Mouse (Mus musculus) forebrain, embryonic 13.5 days (tissue): ENCODE data around the gene Tom1l2. TPM values are rescaled to one million over a fixed set of nuclear protein-coding genes. Genes with fewer than 3 reads are reported as not detected.

Experiments
- ATAC-seq: fragments of 200-750 bp; cut with Nextera tagmentation; 2 replicates; pipeline ENCODE4 v1.8.0; 2017
- H3K27ac ChIP-seq: fragments of 300-500 bp; sonication (generic); 2 replicates; pipeline ENCODE4 v1.5.1; 2015; ENCODE audit warnings: inconsistent platforms, mild to moderate bottlenecking, moderate library complexity
- H3K27me3 ChIP-seq: fragments of 300-500 bp; sonication (generic); 2 replicates; pipeline ENCODE4 v1.6.1; 2015; ENCODE audit warnings: mild to moderate bottlenecking, inconsistent platforms
- H3K36me3 ChIP-seq: fragments of 300-500 bp; sonication (generic); 2 replicates; pipeline ENCODE4 v1.6.1; 2015; ENCODE audit warnings: mild to moderate bottlenecking, inconsistent platforms; ENCODE audit not compliant: poor library complexity, severe bottlenecking
- H3K4me1 ChIP-seq: fragments of 300-500 bp; sonication (generic); 2 replicates; pipeline ENCODE4 v1.6.1; 2015; ENCODE audit warnings: inconsistent platforms
- H3K4me2 ChIP-seq: fragments of 300-500 bp; sonication (generic); 2 replicates; pipeline ENCODE4 v1.6.1; 2015; ENCODE audit warnings: inconsistent platforms, mild to moderate bottlenecking, moderate library complexity
- H3K4me3 ChIP-seq: fragments of 300-500 bp; sonication (generic); 2 replicates; pipeline ENCODE4 v1.5.1; 2015; ENCODE audit warnings: mild to moderate bottlenecking, inconsistent platforms
- H3K9ac ChIP-seq: fragments of 300-500 bp; sonication (generic); 2 replicates; pipeline ENCODE4 v1.6.1; 2015; ENCODE audit warnings: mild to moderate bottlenecking, inconsistent platforms
- H3K9me3 ChIP-seq: fragments of 300-500 bp; sonication (generic); replicated peaks from 2 replicates; pipeline ENCODE4 v1.6.1; 2016; ENCODE audit warnings: inconsistent platforms
- WGBS: fragments of 180-500 bp; shearing (Covaris S2); methylation state at CpG from one replicate; pipeline ENCODE4 v1.1.7; 2015; 5-methylcytosine and 5-hydroxymethylcytosine counted together
- polyA plus RNA-seq: library from polyadenylated mRNA; unstranded; fragments of >200 nt; fragmentation: Nextera tagmentation; extraction: Ambion mirVana; gene quantifications from 2 replicates; pipeline ENCODE4 v1.2.1, GENCODE M21; 2015

Gene Tom1l2
- 29.7 and 35.3 TPM in 2 replicates for polyA plus RNA-seq

DNA sequence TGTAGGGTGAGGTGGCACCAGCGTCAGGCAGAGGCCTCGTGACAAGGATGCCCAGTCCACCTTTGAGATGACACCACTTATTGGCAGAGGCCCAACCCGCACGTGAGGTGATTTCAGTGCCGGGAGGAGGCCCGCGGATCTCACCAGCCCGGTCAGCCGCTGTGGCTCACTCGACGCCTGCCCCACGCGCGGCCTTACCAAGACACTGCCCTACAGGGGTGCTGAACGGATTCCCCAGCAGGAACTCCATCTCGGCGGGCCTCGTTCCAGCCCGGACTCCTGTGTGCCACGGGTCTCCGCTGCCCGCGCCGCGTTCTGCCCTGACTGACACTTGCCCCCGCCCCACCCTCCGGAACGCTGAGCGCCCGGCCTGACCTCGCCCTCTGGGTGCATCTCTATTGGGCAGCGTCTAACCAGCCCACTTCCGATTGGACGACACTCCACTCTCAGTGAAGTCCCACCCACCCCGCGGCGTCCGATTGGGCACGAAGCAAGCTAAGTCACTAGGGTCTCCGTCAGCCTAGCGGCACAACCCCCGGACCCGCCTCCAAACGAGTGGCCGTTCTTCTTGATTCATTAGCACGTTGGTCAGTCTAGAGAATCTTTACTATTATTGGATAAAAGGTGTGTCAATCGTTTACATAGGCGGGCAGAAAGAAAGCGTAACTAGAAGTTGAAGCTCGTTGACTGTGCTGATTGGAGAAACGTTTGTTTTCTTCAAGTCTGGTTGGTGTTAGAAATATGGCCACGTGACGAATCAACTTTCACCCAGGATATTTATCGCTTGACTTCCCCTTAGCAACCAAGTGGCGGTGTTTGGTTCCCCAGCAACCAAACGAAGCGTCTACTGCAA lies at the start of gene Tom1l2, which contains the start of gene Drc3:
Gene Tom1l2, minus strand, starts transcription at position 347 of the 853 bp plus-strand sequence.
Gene Drc3, plus strand, starts transcription at position 771 of the 853 bp plus-strand sequence.
- H3K9me3 ChIP-seq = no peaks in the 10 kb centered on the region

DNA sequence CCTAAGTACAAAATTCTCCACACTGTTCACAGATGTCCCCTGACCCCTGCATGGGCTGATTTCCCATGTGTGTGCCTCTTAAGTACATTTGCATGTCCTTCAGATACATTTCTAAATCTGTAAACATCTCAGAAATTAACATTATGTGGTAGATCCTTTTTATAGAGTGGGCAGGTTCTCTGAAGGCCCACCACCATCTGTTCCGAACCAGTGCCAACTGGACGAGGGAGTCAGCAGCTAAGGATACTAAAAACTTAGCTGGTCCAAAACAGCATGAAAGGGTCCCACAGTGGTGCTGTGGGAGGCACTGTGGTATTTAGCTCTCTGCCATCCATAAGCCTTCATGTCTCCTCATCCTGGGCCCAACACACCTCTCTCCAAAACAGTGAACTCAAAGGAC lies 44.5 kb upstream of the Tom1l2 start:
- Histone ChIP-seq H3K27ac (no peak overlapping the region), H3K27me3 (no peaks in the 10 kb centered on the region), H3K9ac (no peak overlapping the region), H3K4me3 (no peak overlapping the region), H3K36me3 (peaks cover 29% of the 10 kb centered on the region), H3K4me1 (peaks cover 7% of the 10 kb centered on the region), H3K9me3 (no peaks in the 10 kb centered on the region), H3K4me2 (no peak overlapping the region)
- ATAC-seq = no peak
- 90% methylated on average over 2 of the region's 2 CpGs for WGBS

More for the DNA sequence above, at the start of gene Tom1l2, which contains the start of gene Drc3:
- H3K27ac ChIP-seq = no peak within 1 kb of the TSS
- under 1% methylated on average over 57 of the region's 57 CpGs for WGBS
- peak within 1 kb of the TSS; percentile 86 for H3K9ac ChIP-seq
- H3K36me3 ChIP-seq = no peaks in the 10 kb centered on the region
- H3K27me3 ChIP-seq = no peaks in the 10 kb centered on the region
- H3K4me2 ChIP-seq = peak within 1 kb of the TSS; percentile 88
- H3K4me3 ChIP-seq = peak within 1 kb of the TSS; percentile 79
- ATAC-seq = peak; percentile 100
- H3K4me1 ChIP-seq = peaks cover 22% of the 10 kb centered on the region

DNA sequence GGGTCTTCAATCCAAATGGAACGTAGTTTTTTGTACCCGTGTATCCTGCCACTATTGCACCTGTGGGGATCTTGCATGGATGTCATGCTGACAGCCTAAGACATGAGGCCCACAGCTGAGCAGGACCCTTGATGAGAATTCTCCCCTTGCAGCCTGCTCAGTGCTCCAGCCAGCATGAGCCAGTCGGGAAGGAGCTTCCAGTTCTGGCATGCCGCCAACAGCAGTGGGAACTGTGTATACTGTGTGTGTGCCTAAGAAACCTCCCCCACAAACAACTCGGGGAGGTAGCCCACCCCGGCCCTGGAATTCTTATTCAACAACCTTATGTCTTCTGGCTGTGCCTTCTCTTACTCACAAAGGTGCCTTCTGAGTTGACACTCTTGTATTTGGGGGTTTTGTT lies 43.8 kb upstream of the Tom1l2 start:
- Histone ChIP-seq H3K36me3 (peaks cover 23% of the 10 kb centered on the region), H3K4me2 (no peak overlapping the region), H3K4me1 (peaks cover 7% of the 10 kb centered on the region), H3K27me3 (no peaks in the 10 kb centered on the region), H3K4me3 (no peak overlapping the region), H3K27ac (no peak overlapping the region), H3K9me3 (no peaks in the 10 kb centered on the region), H3K9ac (no peak overlapping the region)
- 53% methylated on average over 6 of the region's 6 CpGs for WGBS
- ATAC-seq = peak; percentile 78

GRCm38 (mm10) chr11:60391346-60391745 lies 38.6 kb upstream of the Tom1l2 start:
- Histone ChIP-seq H3K4me2 (no peak overlapping the region), H3K27me3 (no peaks in the 10 kb centered on the region), H3K4me1 (peaks cover under 1% of the 10 kb centered on the region), H3K27ac (no peak overlapping the region), H3K36me3 (no peaks in the 10 kb centered on the region), H3K9me3 (no peaks in the 10 kb centered on the region), H3K4me3 (no peak overlapping the region), H3K9ac (no peak overlapping the region)
- 89% methylated on average over 6 of the region's 6 CpGs for WGBS
- ATAC-seq = no peak

DNA sequence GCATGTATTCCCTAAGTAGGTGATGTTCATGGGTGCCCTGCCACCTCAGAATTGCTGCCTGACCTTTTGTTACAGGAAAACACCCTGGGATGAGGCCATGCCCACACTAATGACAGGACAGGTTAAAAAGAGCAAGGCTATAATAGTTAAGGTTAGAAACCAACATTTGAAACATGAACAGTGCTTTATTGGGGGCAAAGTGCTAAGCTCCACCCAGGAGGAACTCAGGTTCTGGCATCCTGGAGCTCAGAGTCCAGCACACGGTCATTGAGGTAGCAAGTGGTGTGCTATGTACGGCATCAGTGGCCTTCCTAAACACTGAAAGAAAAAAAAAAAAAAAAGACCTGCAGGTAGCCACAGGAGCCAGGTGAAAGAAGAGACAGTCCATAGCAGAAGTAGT lies 35.2 kb upstream of the Tom1l2 start:
- peaks cover 17% of the 10 kb centered on the region for H3K4me1 ChIP-seq
- no peak overlapping the region for H3K27ac ChIP-seq
- H3K4me2 ChIP-seq = no peak overlapping the region
- no peaks in the 10 kb centered on the region for H3K27me3 ChIP-seq
- 100% methylated on average over 2 of the region's 2 CpGs for WGBS
- H3K9me3 ChIP-seq = no peaks in the 10 kb centered on the region
- H3K4me3 ChIP-seq = no peak overlapping the region
- no peak overlapping the region for H3K9ac ChIP-seq
- no peaks in the 10 kb centered on the region for H3K36me3 ChIP-seq
- ATAC-seq = no peak

- WGBS = 82% methylated on average over 5 of the region's 5 CpGs
- Histone ChIP-seq H3K27ac (peak overlapping the region; percentile 74), H3K9ac (no peak overlapping the region)
These were observed 33.2 kb upstream of the Tom1l2 start for GRCm38 (mm10) chr11:60385946-60386345.

DNA sequence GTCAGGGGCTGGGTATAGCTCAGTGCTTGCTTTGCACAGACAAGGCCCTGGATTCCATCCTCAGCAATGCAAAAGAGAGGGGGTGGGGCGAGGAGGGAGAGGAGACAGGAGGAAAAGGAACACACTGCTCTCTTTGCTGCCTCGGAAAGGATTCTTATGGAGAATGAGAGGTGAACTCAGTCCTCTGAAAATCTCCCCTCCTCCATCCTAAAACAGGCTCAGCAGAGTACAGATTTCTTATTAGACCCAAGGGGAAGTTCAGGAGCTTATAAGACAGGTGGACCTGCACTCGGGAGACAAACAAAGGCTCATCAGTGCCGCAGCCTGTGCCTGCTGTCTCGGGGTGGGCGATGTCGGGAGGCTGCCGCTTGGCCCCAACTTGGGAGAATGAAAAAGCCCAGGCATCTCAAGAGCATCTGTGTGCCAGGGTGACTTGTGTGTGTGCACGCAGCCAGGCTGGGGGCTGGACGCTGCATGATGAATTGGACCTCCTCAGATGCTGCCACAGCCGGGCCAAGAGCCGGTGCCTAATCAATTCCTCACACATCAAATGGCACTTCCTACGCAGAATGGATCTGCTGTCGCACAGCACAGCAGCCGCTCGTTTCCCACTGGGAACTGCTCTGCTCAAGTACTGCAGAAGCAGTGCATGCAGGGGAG lies 32.2 kb upstream of the Tom1l2 start:
- peak; percentile 80 for ATAC-seq
- WGBS = 3% methylated on average over 16 of the region's 16 CpGs
- peak overlapping the region; percentile 60 for H3K9ac ChIP-seq
- H3K36me3 ChIP-seq = no peaks in the 10 kb centered on the region
- peak overlapping the region; percentile 19 for H3K4me3 ChIP-seq
- H3K9me3 ChIP-seq = no peaks in the 10 kb centered on the region
- H3K4me2 ChIP-seq = peak overlapping the region; percentile 51
- no peaks in the 10 kb centered on the region for H3K27me3 ChIP-seq
- peaks cover 17% of the 10 kb centered on the region for H3K4me1 ChIP-seq
- peak overlapping the region; percentile 74 for H3K27ac ChIP-seq

More at GRCm38 (mm10) chr11:60385946-60386345, 33.2 kb upstream of the Tom1l2 start:
- Histone ChIP-seq H3K4me3 (no peak overlapping the region), H3K36me3 (no peaks in the 10 kb centered on the region), H3K4me1 (peaks cover 17% of the 10 kb centered on the region), H3K9me3 (no peaks in the 10 kb centered on the region), H3K27me3 (no peaks in the 10 kb centered on the region), H3K4me2 (no peak overlapping the region)
- ATAC-seq = no peak

GRCm38 (mm10) chr11:60383518-60383917 lies 30.8 kb upstream of the Tom1l2 start:
- ATAC-seq = no peak
- Histone ChIP-seq H3K36me3 (no peaks in the 10 kb centered on the region), H3K9me3 (no peaks in the 10 kb centered on the region), H3K4me3 (no peak overlapping the region), H3K4me2 (no peak overlapping the region), H3K27me3 (no peaks in the 10 kb centered on the region), H3K4me1 (peaks cover 17% of the 10 kb centered on the region), H3K27ac (no peak overlapping the region), H3K9ac (no peak overlapping the region)
- WGBS = 90% methylated on average over 6 of the region's 6 CpGs

DNA sequence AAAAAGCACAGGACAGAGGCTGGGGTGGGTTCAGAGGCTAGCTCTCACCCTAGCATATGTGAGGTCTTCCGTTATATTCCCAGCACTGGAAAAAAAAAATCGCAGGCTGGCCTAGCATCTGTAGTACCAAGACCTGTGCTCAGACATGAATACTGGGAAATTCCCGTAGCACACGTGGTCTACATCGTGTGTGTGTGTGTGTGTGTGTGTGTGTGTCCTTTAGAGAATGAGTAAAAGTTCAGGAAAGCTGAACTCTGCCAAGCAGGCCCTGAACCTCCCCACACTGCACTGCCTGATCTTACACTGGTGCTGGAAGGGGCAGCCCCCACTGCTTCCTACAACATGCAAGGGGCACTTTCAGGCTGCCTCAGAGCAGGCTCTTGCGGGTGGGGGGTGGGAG lies 21.8 kb upstream of the Tom1l2 start:
- Histone ChIP-seq H3K27me3 (no peaks in the 10 kb centered on the region), H3K9ac (no peak overlapping the region), H3K9me3 (no peaks in the 10 kb centered on the region), H3K4me1 (no peaks in the 10 kb centered on the region), H3K36me3 (no peaks in the 10 kb centered on the region), H3K4me3 (no peak overlapping the region), H3K4me2 (no peak overlapping the region), H3K27ac (no peak overlapping the region)
- WGBS = 83% methylated on average over 6 of the region's 6 CpGs
- ATAC-seq = no peak

DNA sequence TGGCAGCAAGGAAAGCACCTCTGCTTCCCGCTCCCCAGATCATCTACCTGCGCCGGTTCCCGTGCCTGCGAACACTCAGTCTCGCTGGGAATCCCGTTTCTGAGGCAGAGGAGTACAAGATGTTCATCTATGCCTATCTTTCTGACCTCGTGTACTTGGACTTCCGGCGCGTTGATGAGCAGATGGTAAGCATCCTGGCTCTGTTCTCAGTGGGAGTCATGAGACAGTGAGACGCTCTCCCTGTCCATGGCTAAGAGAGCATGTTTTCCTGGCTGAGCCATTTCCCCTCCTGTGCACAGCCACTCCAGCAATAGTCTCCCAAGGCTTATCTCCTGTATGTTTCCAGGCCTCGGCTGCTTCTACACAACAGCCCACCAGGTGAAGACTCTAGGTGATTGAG lies 17.7 kb upstream of the Tom1l2 start:
- WGBS = 88% methylated on average over 13 of the region's 13 CpGs
- Histone ChIP-seq H3K4me3 (no peak overlapping the region), H3K9ac (no peak overlapping the region), H3K27ac (no peak overlapping the region), H3K36me3 (no peaks in the 10 kb centered on the region), H3K4me1 (no peaks in the 10 kb centered on the region), H3K9me3 (no peaks in the 10 kb centered on the region), H3K4me2 (no peak overlapping the region), H3K27me3 (no peaks in the 10 kb centered on the region)
- ATAC-seq = no peak

DNA sequence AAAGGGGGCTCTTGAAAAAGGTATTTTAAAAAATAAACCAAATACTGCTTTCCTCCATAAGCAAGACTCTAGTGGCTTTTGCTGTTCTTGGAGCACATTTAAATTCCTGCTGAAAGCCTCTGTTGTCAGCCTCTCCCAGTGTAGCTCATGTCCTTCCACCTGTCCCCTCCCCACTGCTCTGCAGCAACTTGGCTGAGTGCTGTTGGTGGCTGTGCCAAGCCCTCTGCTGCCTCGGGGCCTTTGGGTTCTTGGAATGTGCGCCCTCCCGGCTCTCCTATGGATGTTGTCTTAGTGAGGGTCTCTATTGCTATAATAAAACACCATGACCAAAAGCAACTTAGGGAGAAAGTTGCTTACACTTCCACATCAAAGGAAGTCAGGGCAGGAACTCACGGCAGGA lies 16.7 kb upstream of the Tom1l2 start:
- no peaks in the 10 kb centered on the region for H3K36me3 ChIP-seq
- no peaks in the 10 kb centered on the region for H3K27me3 ChIP-seq
- no peak overlapping the region for H3K4me3 ChIP-seq
- H3K4me1 ChIP-seq = no peaks in the 10 kb centered on the region
- no peak for ATAC-seq
- WGBS = 73% methylated on average over 4 of the region's 4 CpGs
- H3K4me2 ChIP-seq = no peak overlapping the region
- no peak overlapping the region for H3K27ac ChIP-seq
- H3K9ac ChIP-seq = no peak overlapping the region
- no peaks in the 10 kb centered on the region for H3K9me3 ChIP-seq

DNA sequence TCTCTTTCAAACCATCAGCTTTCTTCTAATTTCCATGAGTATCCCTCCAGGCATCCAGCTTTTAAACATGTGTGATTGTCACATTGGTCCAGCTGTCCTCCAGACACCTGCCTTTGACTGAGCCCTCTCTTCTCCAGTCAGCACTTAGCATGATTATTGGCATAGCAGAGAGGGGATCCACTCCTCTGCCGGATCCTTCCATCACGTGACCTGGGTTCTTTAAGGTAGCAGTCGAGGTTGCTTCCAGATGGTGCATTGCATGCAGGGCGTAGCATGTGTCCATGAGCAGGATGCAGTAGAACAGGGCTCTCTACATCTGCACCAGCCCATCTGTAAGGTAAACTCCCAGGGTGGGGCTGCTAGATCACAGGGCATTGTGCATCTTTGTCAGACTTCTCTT lies 16.2 kb upstream of the Tom1l2 start:
- Histone ChIP-seq H3K36me3 (no peaks in the 10 kb centered on the region), H3K4me2 (no peak overlapping the region), H3K9ac (no peak overlapping the region), H3K4me3 (no peak overlapping the region), H3K4me1 (no peaks in the 10 kb centered on the region), H3K27me3 (no peaks in the 10 kb centered on the region), H3K27ac (no peak overlapping the region), H3K9me3 (no peaks in the 10 kb centered on the region)
- WGBS = 83% methylated on average over 4 of the region's 4 CpGs
- no peak for ATAC-seq
